Mouse (Mus musculus): ENCODE results near the gene Defb23.
"Not testable (repeated sequence)": the region's sequence is repeated elsewhere in the genome, so short reads cannot be mapped to it uniquely, and the experiment has no call there.

Defb23 gene

DNA sequence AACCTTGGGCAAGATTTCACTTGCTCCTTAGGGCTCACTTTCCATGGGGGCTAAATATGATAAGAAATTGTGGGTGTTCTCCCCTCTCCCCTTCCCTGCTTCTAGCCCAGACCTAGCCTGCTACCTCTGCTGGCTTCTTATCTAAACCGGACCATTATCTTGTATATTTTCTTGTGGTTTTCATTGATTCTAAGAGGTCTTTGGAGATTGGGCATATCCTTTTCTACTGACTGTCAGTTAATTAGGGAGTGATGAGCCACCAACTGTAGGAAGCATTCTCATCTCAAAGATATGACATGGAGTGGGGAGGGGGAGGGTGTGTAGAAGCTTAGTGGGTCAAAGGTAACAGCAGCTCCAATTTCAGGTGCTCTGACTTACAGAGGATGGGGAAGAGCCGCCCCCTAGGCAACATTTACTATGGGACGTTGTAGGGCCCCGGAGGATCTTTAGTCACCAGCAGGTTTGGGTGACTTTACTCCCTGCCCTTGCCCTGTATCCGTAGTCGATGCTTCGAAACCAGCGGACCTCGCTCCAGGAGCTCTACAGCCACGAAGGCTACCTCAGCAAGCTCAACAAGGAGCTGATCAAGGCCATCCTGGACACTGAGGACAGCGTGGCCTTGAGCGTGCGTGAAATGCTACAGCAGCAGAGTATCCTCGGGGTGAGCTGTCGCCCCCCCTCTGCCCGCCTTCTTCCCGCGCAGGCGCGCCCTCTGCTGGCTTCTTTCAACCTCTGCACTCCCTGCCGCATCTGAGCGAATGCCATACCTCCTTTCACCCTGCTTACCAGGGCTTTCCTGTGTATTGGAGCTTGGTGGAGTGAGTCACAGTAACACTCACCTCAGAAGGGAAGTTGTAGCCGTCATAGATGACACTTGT lies 27.2 kb downstream of the Defb23 start:
- in situ Hi-C loops (cut with MboI): no loop called here

DNA sequence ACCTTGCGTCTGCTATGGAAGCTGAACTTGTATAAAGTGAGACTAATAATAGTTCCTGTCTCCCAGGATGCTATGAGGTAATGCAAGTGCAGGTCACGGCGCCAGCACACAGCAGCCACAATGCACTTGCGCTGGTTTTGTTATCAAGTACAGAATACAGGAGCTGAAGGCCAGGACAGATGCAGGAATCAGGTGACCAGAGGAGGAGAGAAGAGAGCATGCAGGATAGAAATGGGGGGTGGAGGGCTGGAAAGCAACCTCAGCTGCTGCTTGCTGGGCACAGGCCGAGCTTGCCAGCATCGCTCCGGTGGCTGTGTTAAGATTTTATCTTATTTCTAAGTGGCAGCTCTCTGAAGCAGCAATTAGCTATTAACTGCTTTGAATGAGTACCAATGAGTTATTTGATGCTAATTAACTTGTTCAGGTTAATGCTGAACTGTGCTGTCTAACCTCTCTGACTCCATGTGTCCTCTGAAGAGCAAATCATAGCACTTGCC lies 28.0 kb downstream of the Defb23 start:
- in situ Hi-C loops (cut with MboI): no loop called here

DNA sequence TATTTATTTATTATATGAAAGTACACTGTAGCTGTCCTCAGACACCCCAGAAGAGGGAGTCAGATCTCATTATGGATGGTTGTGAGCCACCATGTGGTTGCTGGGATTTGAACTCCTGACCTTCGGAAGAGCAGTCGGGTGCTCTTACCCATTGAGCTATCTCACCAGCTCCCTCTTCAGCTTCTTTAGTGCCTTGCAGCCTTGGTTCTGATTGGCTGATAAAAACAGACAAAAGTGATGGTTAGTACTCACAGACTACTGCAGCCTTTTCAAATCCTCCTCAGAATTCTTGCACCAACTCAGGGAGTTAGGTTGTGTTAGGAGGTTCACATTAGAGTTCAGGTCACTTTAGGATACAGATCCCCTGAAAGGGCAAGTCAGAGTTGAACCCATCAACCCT lies 35.9 kb downstream of the Defb23 start:
- in situ Hi-C loops (cut with MboI): not testable (repeated sequence)

DNA sequence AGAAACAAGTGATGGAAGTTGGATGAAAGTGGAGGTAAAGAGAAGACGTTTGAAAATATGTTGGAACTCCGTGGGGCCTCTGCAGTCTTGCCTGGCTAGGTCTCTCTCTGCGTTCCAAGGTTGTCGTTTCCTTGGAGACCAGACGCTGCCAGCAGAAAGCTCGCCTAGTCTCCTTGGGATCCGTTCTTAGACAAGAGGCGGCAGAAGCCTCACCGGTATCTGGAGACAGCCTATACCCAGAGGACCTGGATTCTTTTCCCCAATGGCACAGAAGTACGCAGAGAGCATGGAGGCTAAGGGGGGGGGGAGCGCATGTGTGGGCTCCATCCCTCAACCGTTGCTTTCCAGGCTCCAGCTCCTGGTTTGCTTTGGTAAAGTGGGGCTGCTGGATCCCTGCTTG lies 36.9 kb downstream of the Defb23 start:
- in situ Hi-C loops (cut with MboI): no loop called here

DNA sequence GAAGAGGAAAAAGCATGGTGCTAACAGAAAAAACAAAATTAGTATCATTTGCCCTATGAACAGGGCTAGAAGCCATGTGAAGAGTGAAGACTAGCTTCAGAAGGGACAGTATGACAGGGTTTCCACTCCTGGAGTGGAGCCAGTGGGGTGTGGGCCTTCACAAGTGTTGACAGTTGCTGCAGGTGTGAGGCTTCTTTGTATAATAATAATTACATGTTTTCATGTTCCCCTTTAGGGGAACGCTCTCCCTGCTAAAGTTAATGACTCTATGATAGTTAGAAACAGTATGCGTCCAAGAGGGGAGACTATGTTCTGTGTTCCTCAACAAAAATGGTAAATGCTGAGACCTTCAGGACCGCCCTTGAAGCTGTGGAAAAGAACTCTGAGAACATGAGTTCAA lies 48.6 kb downstream of the Defb23 start:
- in situ Hi-C loops (cut with MboI): no loop called here

DNA sequence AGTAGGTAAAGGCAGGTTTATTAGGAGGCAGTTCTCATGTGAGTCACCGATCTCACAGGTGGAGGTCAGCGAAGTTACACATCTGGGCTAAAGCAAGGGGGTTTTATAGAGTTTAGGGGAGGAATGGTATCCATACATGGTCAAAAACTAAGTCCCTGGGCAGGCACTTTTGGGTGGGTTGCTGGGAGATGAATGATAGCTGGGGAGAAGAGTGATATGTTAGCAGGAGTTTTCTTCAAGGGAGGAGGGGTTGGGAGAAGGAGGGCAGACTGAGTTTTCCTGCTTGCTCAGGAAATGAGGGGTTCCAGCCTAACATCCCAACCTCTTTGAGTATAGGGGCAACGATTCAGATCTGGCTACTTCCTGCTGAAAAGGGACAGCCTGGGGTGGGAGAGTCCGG lies 49.1 kb downstream of the Defb23 start, which contains the start of gene 6820408C15Rik:
Gene 6820408C15Rik, plus strand, starts transcription at position 301 of the 400 bp plus-strand sequence.
- in situ Hi-C loops (cut with MboI): no loop called here

DNA sequence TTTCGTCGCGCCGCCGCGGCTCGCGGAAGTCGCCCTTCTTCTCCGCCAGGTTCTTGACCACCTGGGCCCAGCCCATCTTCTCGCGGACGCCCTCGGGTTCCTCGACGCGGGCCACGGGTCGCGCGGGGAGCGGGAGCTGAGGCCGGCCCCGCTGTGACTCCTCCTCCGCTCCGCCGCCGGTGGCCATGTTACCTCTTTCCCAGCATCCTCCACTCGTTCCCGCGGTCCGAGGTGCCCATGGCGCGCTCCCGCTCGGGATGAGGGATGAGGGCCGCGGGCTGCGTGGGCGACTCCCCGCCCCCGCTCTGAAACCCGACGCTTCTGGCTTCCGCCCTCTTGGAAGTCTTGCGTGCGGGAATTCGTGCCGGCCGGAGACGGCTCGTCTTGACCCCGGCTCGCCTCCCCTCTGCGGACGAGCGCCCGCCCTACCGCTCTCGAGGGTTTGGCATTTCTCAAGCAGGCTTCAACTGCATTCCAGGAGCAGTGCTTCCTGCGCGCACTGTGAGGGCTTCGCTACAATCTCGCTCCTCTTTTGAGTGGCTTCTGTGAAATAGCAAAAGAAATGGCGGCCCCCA lies 49.7 kb downstream of the Defb23 start, which contains the start of gene Zcchc3:
Gene Zcchc3, minus strand, starts transcription at position 437 of the 575 bp plus-strand sequence.
- in situ Hi-C loops (cut with MboI): no loop called here

DNA sequence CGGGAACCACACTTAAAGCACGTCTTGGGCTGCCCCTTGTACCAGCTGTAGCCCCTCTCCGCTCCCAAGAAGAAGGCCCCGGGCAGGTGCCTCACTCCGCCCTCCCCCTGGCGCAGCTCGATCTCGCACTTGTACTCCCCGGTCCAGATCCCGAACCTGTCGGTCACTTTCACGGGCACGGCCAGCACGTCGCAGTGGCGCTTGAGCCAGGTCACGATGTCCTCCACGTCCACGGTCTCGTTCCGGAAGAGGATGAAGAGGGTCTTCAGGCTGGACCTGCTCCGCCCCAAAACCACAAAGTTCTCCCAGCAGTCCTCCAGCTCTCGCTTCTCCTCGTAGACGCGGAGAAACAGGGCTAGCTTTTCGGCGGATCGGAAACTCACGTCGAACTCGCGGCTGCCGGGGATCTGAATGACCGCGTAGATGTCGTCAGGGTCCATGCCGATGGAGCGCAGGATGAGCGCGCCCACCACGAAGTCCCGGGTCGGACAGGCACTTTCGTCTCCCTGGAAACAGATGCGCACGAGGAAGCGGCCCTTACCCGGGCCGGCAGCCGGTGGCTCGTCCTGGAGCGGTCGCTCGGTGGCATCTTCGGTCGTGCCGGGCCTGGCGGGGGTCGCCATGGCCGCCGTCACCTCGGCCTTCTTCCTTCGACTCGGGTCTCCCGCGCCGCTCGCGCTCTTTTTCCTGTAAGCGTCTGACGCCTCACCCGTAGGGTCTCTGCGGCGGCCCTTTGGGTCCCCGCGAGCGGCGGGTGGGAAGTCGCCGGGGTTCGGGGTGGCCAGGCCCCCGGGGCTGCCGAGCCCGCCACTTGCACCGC lies 50.4 kb downstream of the Defb23 start:
- in situ Hi-C loops (cut with MboI): no loop called here

DNA sequence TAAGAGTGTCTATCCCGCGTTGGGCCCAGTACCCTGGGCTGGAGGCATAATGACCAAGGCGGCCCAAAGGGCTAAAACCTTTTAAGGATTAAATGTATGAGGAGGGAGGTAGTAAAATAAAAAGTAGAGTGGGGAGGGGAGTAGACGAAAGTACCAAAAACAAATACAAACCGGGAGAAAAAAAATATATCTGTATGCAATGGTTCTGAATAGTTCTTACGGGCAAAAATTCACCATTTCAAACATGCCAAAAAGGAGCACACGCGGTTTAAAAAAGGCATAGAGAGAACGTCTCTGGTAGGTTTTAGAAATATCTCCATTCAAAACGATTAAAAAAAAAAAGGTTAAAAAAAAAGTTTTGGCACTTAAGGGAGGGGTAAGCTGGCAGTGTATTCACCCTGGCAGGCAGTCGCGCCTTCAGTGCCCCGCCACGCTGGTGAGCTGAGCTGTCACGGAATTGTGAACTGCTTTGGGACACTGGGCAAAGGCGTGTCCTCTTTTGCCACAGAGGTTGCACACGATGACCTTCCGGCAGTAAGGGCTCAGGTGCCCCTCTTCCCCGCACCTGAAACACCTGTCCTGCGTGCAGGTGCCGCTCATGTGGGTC lies 51.2 kb downstream of the Defb23 start:
- in situ Hi-C loops (cut with MboI): no loop called here

DNA sequence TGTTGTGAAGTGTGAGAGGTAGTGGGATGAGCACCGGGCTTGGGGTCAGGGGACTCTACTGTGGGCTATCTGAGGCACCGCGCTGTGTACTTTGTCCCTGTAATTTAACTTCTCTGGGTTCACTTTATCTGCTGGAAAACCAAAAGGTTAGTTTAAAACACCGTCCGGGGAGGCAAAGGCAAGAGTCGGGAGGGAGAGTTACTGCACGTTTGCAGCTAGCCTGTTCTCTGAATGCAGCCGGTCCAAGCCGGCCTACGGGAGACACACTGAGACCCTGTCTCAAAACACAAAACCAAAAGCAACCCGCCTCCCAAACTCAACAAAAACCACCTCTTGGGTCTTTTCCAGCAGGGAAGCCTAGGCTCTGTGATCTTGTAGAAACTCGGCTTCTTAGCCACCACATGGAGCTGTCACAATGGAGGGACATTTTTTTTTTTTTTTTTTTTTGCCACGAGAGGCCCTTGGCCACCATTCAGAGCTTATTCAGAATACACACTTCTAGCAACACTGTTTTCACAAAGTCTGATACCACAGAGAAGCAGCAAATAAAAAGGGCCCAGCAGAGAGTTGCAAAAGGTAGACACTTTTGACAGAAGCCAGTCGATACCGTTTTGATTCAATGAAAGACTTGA lies 51.8 kb downstream of the Defb23 start:
- in situ Hi-C loops (cut with MboI): no loop called here

DNA sequence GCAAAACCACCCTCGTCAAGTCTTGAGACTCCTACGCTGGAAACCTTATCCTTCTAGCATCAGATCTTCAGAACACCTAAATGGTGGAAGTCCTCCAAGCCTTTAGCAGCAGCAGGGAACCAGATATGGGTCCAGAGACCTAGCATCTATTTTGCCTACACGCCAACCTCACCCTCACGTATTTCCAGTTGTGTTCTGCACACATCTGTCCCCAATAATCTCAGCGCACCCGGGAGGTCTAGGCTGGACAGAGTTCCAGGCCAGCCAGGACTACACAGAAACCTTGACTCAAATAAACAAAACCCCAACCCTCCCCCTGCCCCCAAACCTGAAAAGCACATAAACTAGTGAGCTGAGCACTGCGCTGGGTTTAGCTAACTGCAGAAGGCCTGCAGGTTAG lies 52.9 kb downstream of the Defb23 start:
- in situ Hi-C loops (cut with MboI): no loop called here

DNA sequence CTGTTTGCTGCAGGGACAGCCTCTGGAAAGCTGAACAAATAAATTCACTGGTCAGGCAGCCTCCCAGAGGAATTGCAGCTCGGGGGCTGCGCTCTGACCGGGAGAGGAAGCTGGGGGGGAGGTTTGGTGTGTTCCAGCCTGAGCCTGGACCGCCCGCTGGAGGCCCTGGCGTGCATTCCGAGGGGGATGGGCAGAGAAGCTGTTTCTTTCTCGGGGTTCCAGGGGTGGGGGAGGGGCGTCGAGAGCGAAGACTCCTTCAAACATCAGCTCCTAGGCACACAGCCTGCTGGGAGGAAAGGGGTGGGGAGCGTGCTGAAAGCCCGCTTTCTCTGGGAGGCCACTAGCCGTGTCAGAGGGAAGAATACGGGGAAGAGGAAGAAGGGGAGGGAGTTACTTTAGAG lies 53.4 kb downstream of the Defb23 start:
- in situ Hi-C loops (cut with MboI): no loop called here

DNA sequence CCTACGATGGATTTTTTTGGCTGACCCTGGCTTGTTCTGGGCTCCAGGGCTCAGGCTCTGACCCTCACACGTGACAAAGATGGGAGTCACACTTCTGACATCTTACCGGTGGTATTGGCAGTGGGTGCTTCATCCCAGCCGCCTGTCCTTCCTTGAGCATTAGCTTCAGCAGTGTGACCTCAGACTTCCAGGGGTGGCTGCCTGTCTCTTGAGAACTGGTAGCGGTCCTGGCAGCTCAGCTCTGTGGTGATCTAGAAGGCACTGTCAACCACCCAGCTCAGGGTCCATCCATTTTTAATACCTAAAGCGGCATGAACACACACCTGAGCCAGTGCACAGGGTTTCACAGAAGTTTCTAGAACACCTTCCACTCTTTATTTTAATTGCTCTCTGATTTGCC lies 54.6 kb downstream of the Defb23 start:
- in situ Hi-C loops (cut with MboI): no loop called here
